Mouse (Mus musculus) heart, postnatal 0 days (tissue): ENCODE measurements around the gene Grm4. TPM values are rescaled to one million over a fixed set of nuclear protein-coding genes. Genes with fewer than 3 reads are reported as not detected.
A peak's percentile ranks its signal among the peaks of the same experiment; 100 is the strongest.

Experiments
- ATAC-seq: fragments of 200-750 bp; cut with Nextera tagmentation; 2 replicates; pipeline ENCODE4 v1.8.0; 2017; ENCODE audit warnings: low read depth, moderate number of reproducible peaks, moderate library complexity; ENCODE audit not compliant: insufficient read depth
- DNase-seq: peaks from one replicate; pipeline ENCODE4 v3.0.0-alpha.2; 2016; ENCODE audit warnings: low spot score
- H3K27ac ChIP-seq: fragments of 300-500 bp; sonication (generic); 2 replicates; pipeline ENCODE4 v1.5.1; 2014; ENCODE audit warnings: low read depth, mild to moderate bottlenecking
- H3K27me3 ChIP-seq: fragments of 300-500 bp; sonication (generic); 2 replicates; pipeline ENCODE4 v1.6.1; 2014; ENCODE audit warnings: low read length, mixed read lengths; ENCODE audit not compliant: control insufficient read depth, insufficient read depth
- H3K36me3 ChIP-seq: fragments of 300-500 bp; sonication (generic); replicated peaks from 2 replicates; pipeline ENCODE4 v1.6.1; 2014; ENCODE audit warnings: low read length, mixed read lengths; ENCODE audit not compliant: control insufficient read depth, insufficient read depth
- H3K4me1 ChIP-seq: fragments of 300-500 bp; sonication (generic); 2 replicates; pipeline ENCODE4 v1.6.1; 2014; ENCODE audit warnings: antibody characterized with exemption; ENCODE audit not compliant: control insufficient read depth, insufficient read depth
- H3K4me2 ChIP-seq: fragments of 300-500 bp; sonication (generic); 2 replicates; pipeline ENCODE4 v1.6.1; 2014; ENCODE audit warnings: low read depth, mild to moderate bottlenecking, low read length, moderate library complexity
- H3K4me3 ChIP-seq: fragments of 300-500 bp; sonication (generic); 2 replicates; pipeline ENCODE4 v1.5.1; 2014; ENCODE audit warnings: low read depth, low read length
- H3K9ac ChIP-seq: fragments of 300-500 bp; sonication (generic); replicated peaks from 2 replicates; pipeline ENCODE4 v1.6.1; 2014; ENCODE audit warnings: low read depth, low read length, mixed read lengths
- H3K9me3 ChIP-seq: fragments of 300-500 bp; sonication (generic); replicated peaks from 2 replicates; pipeline ENCODE4 v1.6.1; 2016; ENCODE audit warnings: low read length; ENCODE audit not compliant: control insufficient read depth
- CTCF ChIP-seq: IDR thresholded peaks from 2 replicates; pipeline ENCODE4 v1.5.1; 2016; ENCODE audit warnings: antibody characterized with exemption, control low read depth, low read depth
- EP300 ChIP-seq: IDR thresholded peaks from 2 replicates; pipeline ENCODE4 v1.6.1; 2016; ENCODE audit warnings: antibody characterized with exemption, low read depth
- WGBS: fragments of 180-500 bp; shearing (Covaris S2); extraction: QIAGEN DNeasy Blood & Tissue Kit; methylation state at CpG from one replicate; pipeline ENCODE4 v1.1.7; 2014; 5-methylcytosine and 5-hydroxymethylcytosine counted together
- polyA plus RNA-seq: library from polyadenylated mRNA; unstranded; fragments of >200 nt; fragmentation: Nextera tagmentation; extraction: Ambion mirVana; gene quantifications from 2 replicates; pipeline ENCODE4 v1.2.1, GENCODE M21; 2015
- total RNA-seq: library from RNA; depleted of rRNA; stranded (reverse); fragments of >200 nt; gene quantifications from 2 replicates; pipeline ENCODE4 v1.2.3, GENCODE M21; 2014; ENCODE audit warnings: low replicate concordance

Gene Grm4
- total and polyA plus RNA-seq, 2 experiments from 2014 or later = 0.03 TPM; not detected in 1

- TF ChIP-seq CTCF (no peak), EP300 (no peak)
- no peaks in the 10 kb centered on the region for H3K36me3 ChIP-seq
- H3K27me3 ChIP-seq = peaks cover 38% of the 10 kb centered on the region
- 59% methylated on average over 7 of the region's 7 CpGs for WGBS
- H3K4me2 ChIP-seq = no peak overlapping the region
- no peak overlapping the region for H3K9ac ChIP-seq
- H3K4me3 ChIP-seq = no peak overlapping the region
- H3K27ac ChIP-seq = no peak overlapping the region
- DNase-seq (no peak), ATAC-seq (no peak)
- no peaks in the 10 kb centered on the region for H3K9me3 ChIP-seq
- no peaks in the 10 kb centered on the region for H3K4me1 ChIP-seq
Observed at GRCm38 (mm10) chr17:27523121-27523520, 1.9 kb upstream of the Grm4 start.

- no peak overlapping the region for H3K4me2 ChIP-seq
- H3K36me3 ChIP-seq = no peaks in the 10 kb centered on the region
- DNase-seq = no peak
- H3K4me3 ChIP-seq = no peak overlapping the region
- H3K9ac ChIP-seq = no peak overlapping the region
- no peak for TF ChIP-seq EP300
- peak; percentile 92 for TF ChIP-seq CTCF
- no peaks in the 10 kb centered on the region for H3K9me3 ChIP-seq
- WGBS = 0% methylated on average over 27 of the region's 27 CpGs
- H3K27ac ChIP-seq = no peak overlapping the region
- ATAC-seq = peak; percentile 57; the same call in 1 of the 2 replicates
- H3K27me3 ChIP-seq = peaks cover 57% of the 10 kb centered on the region
- H3K4me1 ChIP-seq = no peaks in the 10 kb centered on the region
Observed at GRCm38 (mm10) chr17:27520557-27520956, 646 bp downstream of the Grm4 start.

- H3K9ac ChIP-seq = no peak overlapping the region
- H3K4me1 ChIP-seq = no peaks in the 10 kb centered on the region
- ATAC-seq (no peak), DNase-seq (no peak)
- H3K36me3 ChIP-seq = no peaks in the 10 kb centered on the region
- WGBS = 49% methylated on average over 15 of the region's 15 CpGs
- H3K4me2 ChIP-seq = no peak overlapping the region
- no peak overlapping the region for H3K4me3 ChIP-seq
- H3K27me3 ChIP-seq = peaks cover 73% of the 10 kb centered on the region
- TF ChIP-seq CTCF = no peak
- TF ChIP-seq EP300 = no peak
- H3K27ac ChIP-seq = no peak overlapping the region
- H3K9me3 ChIP-seq = no peaks in the 10 kb centered on the region
Observed at GRCm38 (mm10) chr17:27518700-27519595, 2.3 kb downstream of the Grm4 start.

GRCm38 (mm10) chr17:27518296-27518695, 2.9 kb downstream of the Grm4 start:
- TF ChIP-seq CTCF = no peak
- TF ChIP-seq EP300 = no peak
- Histone ChIP-seq H3K36me3 (no peaks in the 10 kb centered on the region), H3K4me2 (no peak overlapping the region), H3K27me3 (peaks cover 80% of the 10 kb centered on the region), H3K4me3 (no peak overlapping the region), H3K9ac (no peak overlapping the region), H3K27ac (no peak overlapping the region), H3K9me3 (no peaks in the 10 kb centered on the region), H3K4me1 (no peaks in the 10 kb centered on the region)
- DNase-seq (no peak), ATAC-seq (no peak)
- 28% methylated on average over 9 of the region's 9 CpGs for WGBS

- 36% methylated on average over 27 of the region's 27 CpGs for WGBS
- ATAC-seq (no peak), DNase-seq (no peak)
- H3K9ac ChIP-seq = no peak overlapping the region
- H3K36me3 ChIP-seq = no peaks in the 10 kb centered on the region
- no peak overlapping the region for H3K4me2 ChIP-seq
- H3K4me3 ChIP-seq = no peak overlapping the region
- peaks cover 94% of the 10 kb centered on the region for H3K27me3 ChIP-seq
- H3K4me1 ChIP-seq = peaks cover 4% of the 10 kb centered on the region; the same call in 1 of the 2 replicates
- TF ChIP-seq CTCF (peak; percentile 32; the same call in 1 of the 2 replicates), EP300 (no peak)
- no peaks in the 10 kb centered on the region for H3K9me3 ChIP-seq
- H3K27ac ChIP-seq = no peak overlapping the region
Observed at GRCm38 (mm10) chr17:27513916-27514762, 7.1 kb downstream of the Grm4 start.
